Mouse (Mus musculus): ENCODE results near the gene Zfp119b. TPM values are rescaled to one million over a fixed set of nuclear protein-coding genes. Genes with fewer than 3 reads are reported as not detected.

The Zfp119b gene
- polyA plus RNA-seq, 1 experiment = 3.4 TPM

GRCm38 (mm10) chr17:55967186-55967585 is 17.9 kb upstream of the Zfp119b start:
- no peak for DNase-seq (ENCODE audit: low read depth)

GRCm38 (mm10) chr17:55964996-55965395 is 15.7 kb upstream of the Zfp119b start:
- DNase-seq (ENCODE audit: low read depth) = no peak
- TF ChIP-seq CTCF (IDR thresholded peaks at IDR 0.05; ENCODE audit: borderline replicate concordance, extremely low read depth, insufficient read depth, insufficient read length) (no peak), POLR2A (IDR thresholded peaks at IDR 0.05; ENCODE audit: borderline replicate concordance, extremely low read depth, insufficient read depth, insufficient read length, poor library complexity, severe bottlenecking) (no peak)

More at GRCm38 (mm10) chr17:55967186-55967585, 17.9 kb upstream of the Zfp119b start:
- TF ChIP-seq POLR2A (IDR thresholded peaks at IDR 0.05; ENCODE audit: borderline replicate concordance, extremely low read depth, insufficient read depth, insufficient read length, poor library complexity, severe bottlenecking) = no peak
- TF ChIP-seq CTCF (IDR thresholded peaks at IDR 0.05; ENCODE audit: borderline replicate concordance, extremely low read depth, insufficient read depth, insufficient read length) = no peak

- no peak for DNase-seq (ENCODE audit: low read depth)
- TF ChIP-seq CTCF (IDR thresholded peaks at IDR 0.05; ENCODE audit: borderline replicate concordance, extremely low read depth, insufficient read depth, insufficient read length) = no peak
- TF ChIP-seq POLR2A (IDR thresholded peaks at IDR 0.05; ENCODE audit: borderline replicate concordance, extremely low read depth, insufficient read depth, insufficient read length, poor library complexity, severe bottlenecking) = no peak
Measured at GRCm38 (mm10) chr17:55964496-55964895, 15.2 kb upstream of the Zfp119b start.

- peak; percentile 38 for DNase-seq (ENCODE audit: low read depth)
Measured at GRCm38 (mm10) chr17:55963171-55963570, 13.9 kb upstream of the Zfp119b start.

GRCm38 (mm10) chr17:55961631-55962030 is 12.3 kb upstream of the Zfp119b start:
- no peak for DNase-seq (ENCODE audit: low read depth)
- no peak for TF ChIP-seq CTCF (IDR thresholded peaks at IDR 0.05; ENCODE audit: borderline replicate concordance, extremely low read depth, insufficient read depth, insufficient read length)
- no peak for TF ChIP-seq POLR2A (IDR thresholded peaks at IDR 0.05; ENCODE audit: borderline replicate concordance, extremely low read depth, insufficient read depth, insufficient read length, poor library complexity, severe bottlenecking)

More at GRCm38 (mm10) chr17:55963171-55963570, 13.9 kb upstream of the Zfp119b start:
- no peak for TF ChIP-seq CTCF (IDR thresholded peaks at IDR 0.05; ENCODE audit: borderline replicate concordance, extremely low read depth, insufficient read depth, insufficient read length)
- no peak for TF ChIP-seq POLR2A (IDR thresholded peaks at IDR 0.05; ENCODE audit: borderline replicate concordance, extremely low read depth, insufficient read depth, insufficient read length, poor library complexity, severe bottlenecking)

GRCm38 (mm10) chr17:55960791-55961190 is 11.5 kb upstream of the Zfp119b start:
- no peak for TF ChIP-seq POLR2A (IDR thresholded peaks at IDR 0.05; ENCODE audit: borderline replicate concordance, extremely low read depth, insufficient read depth, insufficient read length, poor library complexity, severe bottlenecking)
- no peak for TF ChIP-seq CTCF (IDR thresholded peaks at IDR 0.05; ENCODE audit: borderline replicate concordance, extremely low read depth, insufficient read depth, insufficient read length)
- DNase-seq (ENCODE audit: low read depth) = no peak

- TF ChIP-seq POLR2A (IDR thresholded peaks at IDR 0.05; ENCODE audit: borderline replicate concordance, extremely low read depth, insufficient read depth, insufficient read length, poor library complexity, severe bottlenecking) (no peak), CTCF (IDR thresholded peaks at IDR 0.05; ENCODE audit: borderline replicate concordance, extremely low read depth, insufficient read depth, insufficient read length) (no peak)
- no peak for DNase-seq (ENCODE audit: low read depth)
Measured at GRCm38 (mm10) chr17:55959946-55960740, 10.8 kb upstream of the Zfp119b start.

- peak; percentile 99 for DNase-seq (ENCODE audit: low read depth)
- TF ChIP-seq POLR2A (IDR thresholded peaks at IDR 0.05; ENCODE audit: borderline replicate concordance, extremely low read depth, insufficient read depth, insufficient read length, poor library complexity, severe bottlenecking) (peak; percentile 37; the same call in 1 of the 2 replicates), CTCF (IDR thresholded peaks at IDR 0.05; ENCODE audit: borderline replicate concordance, extremely low read depth, insufficient read depth, insufficient read length) (no peak)
Measured at GRCm38 (mm10) chr17:55958918-55959728, 9.8 kb upstream of the Zfp119b start, which contains the start of gene Yju2. Gene Yju2, plus strand, starts transcription at chr17:55959099.

GRCm38 (mm10) chr17:55958584-55958886 is 9.2 kb upstream of the Zfp119b start:
- TF ChIP-seq POLR2A (IDR thresholded peaks at IDR 0.05; ENCODE audit: borderline replicate concordance, extremely low read depth, insufficient read depth, insufficient read length, poor library complexity, severe bottlenecking) (no peak), CTCF (IDR thresholded peaks at IDR 0.05; ENCODE audit: borderline replicate concordance, extremely low read depth, insufficient read depth, insufficient read length) (no peak)
- DNase-seq (ENCODE audit: low read depth) = no peak

- TF ChIP-seq CTCF (IDR thresholded peaks at IDR 0.05; ENCODE audit: borderline replicate concordance, extremely low read depth, insufficient read depth, insufficient read length) (no peak), POLR2A (IDR thresholded peaks at IDR 0.05; ENCODE audit: borderline replicate concordance, extremely low read depth, insufficient read depth, insufficient read length, poor library complexity, severe bottlenecking) (no peak)
- no peak for DNase-seq (ENCODE audit: low read depth)
Measured at GRCm38 (mm10) chr17:55957726-55958583, 8.7 kb upstream of the Zfp119b start.

Data from brain, embryonic 14.5 days (tissue).